Mouse (Mus musculus): Measurements from ENCODE around the gene Fmnl1. TPM values are rescaled to one million over a fixed set of nuclear protein-coding genes. Genes with fewer than 3 reads are reported as not detected.
A peak's percentile ranks its signal among the peaks of the same experiment; 100 is the strongest.
"Not testable (repeated sequence)": the region's sequence is repeated elsewhere in the genome, so short reads cannot be mapped to it uniquely, and the experiment has no call there.

The Fmnl1 gene
- total RNA-seq, 2 experiments from 2014 or later: 31.0 to 58.4 TPM

DNA sequence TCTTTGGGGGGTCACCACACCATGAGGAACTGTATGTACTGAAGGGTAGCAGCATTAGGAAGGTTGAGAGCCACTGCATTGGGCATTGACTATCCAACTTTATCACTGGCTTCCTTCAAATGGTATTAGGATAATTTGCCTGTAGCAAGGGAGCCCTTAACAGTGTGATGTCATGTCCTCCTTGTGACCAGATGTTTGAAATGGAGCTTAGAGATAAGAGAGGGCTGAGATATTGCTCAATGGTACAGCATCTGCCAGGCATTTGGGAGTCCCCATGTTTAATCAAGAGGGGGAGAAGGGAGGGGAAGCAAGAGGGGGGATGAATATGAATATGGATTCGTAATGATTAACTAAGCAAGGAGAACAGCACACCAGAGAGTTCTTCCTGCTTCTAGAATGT lies 44.4 kb downstream of the Fmnl1 start:
- peak; percentile 26; the same call in 1 of the 2 replicates for ATAC-seq (replicated peaks; ENCODE audit: poor library complexity, severe bottlenecking)

DNA sequence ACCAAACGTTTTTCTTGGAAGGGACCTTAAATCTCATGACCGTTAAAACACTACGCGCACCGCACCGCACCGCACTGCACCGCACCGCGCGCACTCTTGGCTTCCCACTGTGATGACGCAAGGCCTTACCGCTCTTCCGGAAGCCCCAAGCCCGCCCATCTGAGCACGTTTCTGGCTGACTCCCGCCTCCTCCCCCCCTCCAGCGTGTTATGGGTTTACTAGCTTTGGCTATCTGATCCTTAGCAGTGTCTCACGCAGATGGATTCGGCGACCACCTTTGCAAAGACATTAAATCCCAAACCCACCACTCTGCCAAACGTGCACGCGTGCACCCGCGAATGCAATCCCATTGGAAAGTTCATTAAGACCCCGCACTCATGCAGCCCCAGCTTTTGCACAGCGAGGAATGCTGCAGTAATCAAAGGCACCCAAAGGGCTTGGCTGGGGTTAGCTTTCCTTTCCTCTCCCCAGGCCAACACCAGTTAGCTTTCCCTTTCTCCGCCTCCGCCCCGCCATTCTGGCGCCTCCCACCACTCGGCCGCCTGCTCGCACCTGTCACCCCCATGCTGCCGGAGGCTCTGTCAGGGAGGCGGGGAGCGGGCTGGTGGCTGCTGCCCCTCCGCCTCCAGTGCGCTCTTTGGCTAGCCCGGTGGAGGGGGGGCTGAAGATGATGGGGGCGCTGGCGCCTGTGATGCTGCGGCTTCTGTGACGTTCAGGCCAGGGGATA lies 47.0 kb downstream of the Fmnl1 start, which contains the start of gene Spata32:
Spata32 (minus strand) TSS at position 643 of the 727 bp plus-strand sequence.
- peak; percentile 78 for ATAC-seq (replicated peaks; ENCODE audit: poor library complexity, severe bottlenecking)

GRCm38 (mm10) chr11:103218517-103218901 lies 47.6 kb downstream of the Fmnl1 start:
- no peak for ATAC-seq (replicated peaks; ENCODE audit: poor library complexity, severe bottlenecking)

DNA sequence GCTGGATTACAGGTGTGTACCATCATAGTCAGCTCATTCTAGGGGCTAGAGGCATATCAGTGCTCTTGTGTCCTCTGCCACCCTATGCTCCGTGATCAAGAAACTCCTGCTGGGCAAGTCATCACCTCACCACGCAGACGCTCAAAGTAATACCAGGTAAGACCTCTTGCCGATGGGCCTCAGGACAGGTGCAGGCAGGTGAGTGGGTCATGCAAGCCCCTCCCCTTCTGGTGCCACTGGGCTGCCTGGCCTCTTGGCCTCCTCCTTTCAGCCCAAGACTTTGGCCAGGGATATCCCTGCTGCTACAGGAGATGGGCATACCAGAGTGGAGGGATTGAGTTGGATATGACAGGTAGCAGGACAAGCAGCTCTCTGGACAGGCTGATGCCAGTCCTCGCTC lies 48.4 kb downstream of the Fmnl1 start:
- no peak for ATAC-seq (replicated peaks; ENCODE audit: poor library complexity, severe bottlenecking)

DNA sequence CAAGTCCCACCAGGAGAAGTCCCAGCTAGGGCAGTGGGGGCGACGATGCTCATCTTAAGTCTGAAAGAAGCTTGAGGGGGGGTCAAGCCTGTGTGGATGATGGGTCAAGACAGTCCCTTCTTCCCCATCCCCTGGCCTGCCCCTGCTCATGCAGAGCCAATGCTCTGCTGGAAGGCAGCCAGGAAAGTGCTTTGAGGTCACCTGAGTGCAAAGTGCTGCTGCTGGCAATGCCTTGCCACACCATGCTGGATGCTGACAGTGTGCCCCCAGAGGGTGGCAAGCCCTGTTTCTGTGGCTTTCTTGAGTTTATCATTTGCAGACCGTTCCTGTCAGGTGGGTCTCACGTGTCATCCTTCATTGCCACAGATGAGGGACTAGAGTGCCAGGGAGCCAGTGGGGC lies 49.1 kb downstream of the Fmnl1 start:
- ATAC-seq (replicated peaks; ENCODE audit: poor library complexity, severe bottlenecking): no peak

DNA sequence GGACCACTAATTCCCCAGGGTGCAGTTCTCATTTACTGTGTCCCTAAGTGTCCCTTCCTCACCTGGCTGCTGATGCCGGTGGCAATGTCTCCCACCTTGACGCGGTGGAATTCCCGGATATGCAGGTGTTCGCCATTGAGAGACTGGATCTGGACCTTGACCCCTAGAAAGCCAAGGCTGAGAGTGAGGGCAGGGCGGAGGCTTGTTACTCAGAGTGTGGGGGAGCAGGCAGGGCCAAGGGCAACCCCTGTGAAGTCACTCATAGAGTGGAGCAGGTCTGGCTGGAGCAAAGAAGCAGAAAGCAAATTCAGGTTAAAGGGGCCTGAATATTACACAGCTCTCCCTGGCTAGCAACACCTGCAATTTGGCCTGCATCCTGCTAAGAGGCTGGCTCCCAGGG lies 50.5 kb downstream of the Fmnl1 start:
- ATAC-seq (replicated peaks; ENCODE audit: poor library complexity, severe bottlenecking): no peak

DNA sequence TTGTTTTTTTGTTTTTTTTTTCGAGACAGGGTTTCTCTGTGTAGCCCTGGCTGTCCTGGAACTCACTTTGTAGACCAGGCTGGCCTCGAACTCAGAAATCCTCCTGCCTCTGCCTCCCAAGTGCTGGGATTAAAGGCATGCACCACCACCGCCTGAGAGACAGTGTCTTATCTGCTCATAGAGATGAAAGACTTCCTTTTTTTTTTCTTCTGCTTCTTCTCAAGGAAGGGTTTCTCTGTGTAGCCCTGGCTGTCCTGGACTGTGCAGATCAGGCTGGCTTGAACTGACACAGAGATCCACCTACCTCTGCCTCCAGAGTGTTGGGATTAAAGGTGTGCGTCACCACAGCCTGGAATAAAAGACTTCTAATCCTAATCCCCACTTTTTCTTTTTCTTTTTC lies 51.8 kb downstream of the Fmnl1 start:
- ATAC-seq (replicated peaks; ENCODE audit: poor library complexity, severe bottlenecking): not testable (repeated sequence)

DNA sequence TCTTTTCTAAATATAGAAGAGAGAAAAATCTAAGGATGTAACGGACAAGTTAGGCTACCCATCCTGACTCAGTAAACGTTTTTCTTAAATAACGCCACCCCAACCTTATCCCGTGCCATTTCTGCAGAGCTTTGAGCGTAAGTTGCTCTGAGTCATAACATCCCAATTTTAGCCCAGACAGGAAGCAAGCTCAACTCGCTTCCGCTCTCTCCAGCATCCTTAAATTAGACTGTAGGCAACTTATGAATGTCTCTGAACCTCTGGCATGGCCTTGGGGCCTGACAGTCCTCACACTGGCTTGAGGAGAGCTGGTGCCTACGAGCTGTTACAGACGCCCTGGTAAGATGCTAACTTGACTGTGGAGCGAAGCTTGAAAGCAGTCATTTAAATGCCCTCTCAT lies 52.5 kb downstream of the Fmnl1 start:
- ATAC-seq (replicated peaks; ENCODE audit: poor library complexity, severe bottlenecking): no peak

DNA sequence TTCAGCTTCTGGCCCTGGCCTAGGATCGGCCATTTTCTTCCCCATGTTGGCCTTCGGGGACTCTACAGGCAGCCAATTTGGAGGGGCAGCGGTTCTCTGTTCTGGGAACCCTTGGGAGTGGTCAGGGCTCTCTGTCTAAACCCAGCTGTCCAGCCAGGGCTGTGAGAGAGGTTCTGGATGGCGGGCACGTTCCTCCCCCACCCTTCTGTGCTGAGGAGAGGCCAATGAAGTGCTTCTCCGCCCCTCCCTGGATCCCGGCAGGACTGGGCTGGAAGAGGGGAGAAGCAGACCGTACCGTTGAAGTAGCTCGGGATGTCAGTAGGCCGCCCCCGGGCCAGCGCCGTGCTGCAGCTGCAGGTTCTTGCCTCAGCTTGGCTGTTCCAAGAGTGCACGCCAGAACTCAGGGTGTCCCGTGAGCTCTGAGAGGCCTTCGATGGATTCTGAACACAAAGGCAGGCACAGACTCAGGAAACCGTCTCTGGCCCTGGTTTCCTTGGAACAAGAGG lies 53.1 kb downstream of the Fmnl1 start:
- ATAC-seq (replicated peaks; ENCODE audit: poor library complexity, severe bottlenecking): no peak

DNA sequence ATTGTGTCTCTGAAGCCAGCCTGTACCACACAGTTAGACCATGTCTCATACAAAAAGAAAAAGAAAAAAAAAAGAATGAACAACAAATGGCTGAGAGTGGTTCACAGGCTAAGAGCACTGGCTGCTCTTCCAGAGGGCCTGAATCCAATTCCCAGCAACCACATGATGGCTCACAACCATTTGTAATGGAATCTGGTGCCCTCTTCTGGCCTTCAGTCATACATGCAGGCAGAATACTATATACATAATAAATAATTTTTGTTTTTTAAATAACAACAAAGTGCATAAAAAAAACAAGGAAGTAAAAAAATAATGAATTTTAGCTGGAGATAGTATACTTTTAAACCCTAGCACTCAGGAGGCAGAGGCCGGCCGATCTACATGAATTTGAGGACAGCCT lies 58.7 kb downstream of the Fmnl1 start:
- no peak for ATAC-seq (replicated peaks; ENCODE audit: poor library complexity, severe bottlenecking)

DNA sequence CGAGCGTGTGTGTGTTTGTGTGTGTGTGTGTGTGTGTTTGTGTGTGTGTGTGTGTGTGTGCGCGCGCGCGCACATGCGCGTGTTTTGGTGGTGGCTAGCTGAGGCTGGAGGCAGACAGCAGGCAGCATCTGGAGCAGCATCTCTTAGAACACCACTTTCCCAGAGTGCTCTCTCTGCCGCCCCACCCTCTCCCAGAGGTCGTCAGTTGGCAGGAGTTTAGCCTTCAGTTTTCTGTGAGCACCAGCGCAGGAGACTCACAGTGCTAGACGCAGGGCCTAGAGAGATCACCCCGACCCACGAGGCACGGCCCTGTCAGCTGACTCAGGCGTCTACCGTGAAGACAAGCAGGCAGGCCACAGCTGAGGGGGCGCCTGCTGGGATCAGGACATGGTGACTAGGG lies 59.7 kb downstream of the Fmnl1 start:
- ATAC-seq (replicated peaks; ENCODE audit: poor library complexity, severe bottlenecking): no peak

DNA sequence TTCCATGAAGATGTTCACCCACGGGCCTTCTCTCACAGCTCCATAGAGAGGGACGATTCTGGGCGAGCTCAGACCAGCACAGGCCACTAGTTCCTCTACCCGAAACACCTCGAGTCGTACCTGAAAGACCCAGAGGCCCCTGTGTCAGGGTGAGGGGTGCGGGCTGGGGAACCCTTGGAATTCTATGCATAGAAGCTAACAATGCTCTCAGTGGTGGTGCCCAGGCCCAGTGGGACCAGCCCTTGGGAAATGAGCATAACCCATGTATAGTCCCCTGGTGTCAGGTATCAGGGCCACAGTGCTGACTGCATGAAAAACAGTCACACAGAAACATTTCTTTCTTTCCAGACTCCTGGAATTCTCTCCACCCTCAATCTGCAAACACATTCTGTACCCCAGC lies 60.5 kb downstream of the Fmnl1 start:
- ATAC-seq (replicated peaks; ENCODE audit: poor library complexity, severe bottlenecking): no peak

- peak; percentile 94 for ATAC-seq (replicated peaks; ENCODE audit: poor library complexity, severe bottlenecking)
Measured at GRCm38 (mm10) chr11:103232966-103233365, 62.1 kb downstream of the Fmnl1 start.

DNA sequence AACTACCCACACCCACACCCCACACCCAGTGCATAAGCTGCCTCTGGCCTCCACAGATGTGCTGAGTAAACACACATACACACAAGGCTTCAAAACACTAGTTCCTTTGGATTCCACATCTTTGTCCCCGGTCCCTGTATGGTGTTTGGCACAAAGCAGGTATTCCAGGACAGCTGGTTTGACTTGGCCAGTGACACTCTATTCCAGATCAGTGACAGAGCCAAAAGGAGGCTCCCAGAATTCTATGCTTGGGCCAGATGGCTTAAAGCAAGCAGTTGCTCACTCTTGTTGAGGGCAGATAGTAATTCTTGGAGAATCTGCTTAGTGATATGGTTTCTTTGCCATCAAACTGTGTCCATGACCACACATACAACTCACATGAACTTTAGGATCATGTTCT lies 63.5 kb downstream of the Fmnl1 start:
- no peak for ATAC-seq (replicated peaks; ENCODE audit: poor library complexity, severe bottlenecking)

DNA sequence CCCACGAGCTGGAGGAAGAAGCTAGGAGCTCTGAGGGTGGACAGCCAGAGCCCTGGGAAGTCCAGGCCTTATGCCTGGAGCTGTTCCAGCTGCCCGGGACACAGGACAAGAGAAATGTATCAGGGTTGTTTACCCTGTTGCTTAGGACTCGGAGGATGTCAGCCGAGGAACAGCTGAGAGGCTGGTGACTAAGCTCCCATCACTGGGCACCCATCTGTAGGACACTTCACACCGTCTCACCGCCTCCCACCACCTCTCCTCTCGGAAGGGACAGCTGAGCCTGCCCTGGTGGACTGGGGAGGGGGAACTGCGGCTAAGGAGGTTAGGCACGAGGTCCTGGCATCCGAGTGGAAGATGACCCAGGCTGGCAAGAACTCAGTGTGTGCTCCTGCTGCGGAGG lies 64.8 kb downstream of the Fmnl1 start:
- ATAC-seq (replicated peaks; ENCODE audit: poor library complexity, severe bottlenecking): no peak

GRCm38 (mm10) chr11:103236431-103236830 lies 65.5 kb downstream of the Fmnl1 start:
- ATAC-seq (replicated peaks; ENCODE audit: poor library complexity, severe bottlenecking): no peak

DNA sequence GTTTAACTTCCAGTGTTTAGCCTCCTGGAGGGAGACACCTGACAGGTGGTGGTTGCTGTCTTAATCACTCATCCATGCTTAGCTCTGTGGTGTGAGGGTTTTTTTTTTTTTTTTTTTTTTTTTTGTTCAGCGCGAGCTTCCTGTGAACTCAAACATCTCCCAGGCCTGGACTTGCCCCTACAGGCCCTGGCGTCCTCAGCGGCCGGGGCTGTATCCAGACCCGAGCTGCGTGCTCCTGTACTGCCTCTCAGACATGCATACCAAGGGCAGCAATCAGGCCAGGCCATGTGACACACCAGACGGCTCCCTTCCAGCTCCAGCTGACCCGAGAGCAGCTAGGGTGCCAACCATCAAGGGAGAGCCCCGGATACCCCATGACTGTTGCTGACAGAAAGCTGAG lies 66.0 kb downstream of the Fmnl1 start:
- ATAC-seq (replicated peaks; ENCODE audit: poor library complexity, severe bottlenecking): no peak

DNA sequence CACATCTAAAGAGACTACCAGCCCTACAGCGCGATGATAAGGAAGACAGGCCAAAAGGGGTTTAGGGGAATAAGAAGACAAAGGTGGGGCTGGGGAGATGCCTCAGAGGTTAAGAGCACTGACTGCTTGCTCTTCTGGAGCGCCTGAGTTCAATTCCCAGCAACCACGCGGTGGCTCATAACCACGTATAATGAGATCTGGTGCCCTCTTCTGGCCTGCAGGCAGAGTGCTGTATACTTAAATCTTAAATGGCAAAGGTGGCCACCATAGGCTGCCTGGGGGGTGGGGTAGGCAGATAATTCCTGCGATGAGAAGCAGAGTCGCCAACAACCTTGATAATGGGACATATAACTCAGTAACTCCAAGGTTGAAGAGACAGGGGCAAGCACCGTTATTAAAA lies 66.8 kb downstream of the Fmnl1 start:
- ATAC-seq (replicated peaks; ENCODE audit: poor library complexity, severe bottlenecking): no peak

- no peak for ATAC-seq (replicated peaks; ENCODE audit: poor library complexity, severe bottlenecking)
Measured at GRCm38 (mm10) chr11:103240740-103241139, 69.8 kb downstream of the Fmnl1 start.

GRCm38 (mm10) chr11:103244856-103245255 lies 73.9 kb downstream of the Fmnl1 start:
- no peak for ATAC-seq (replicated peaks; ENCODE audit: poor library complexity, severe bottlenecking)

DNA sequence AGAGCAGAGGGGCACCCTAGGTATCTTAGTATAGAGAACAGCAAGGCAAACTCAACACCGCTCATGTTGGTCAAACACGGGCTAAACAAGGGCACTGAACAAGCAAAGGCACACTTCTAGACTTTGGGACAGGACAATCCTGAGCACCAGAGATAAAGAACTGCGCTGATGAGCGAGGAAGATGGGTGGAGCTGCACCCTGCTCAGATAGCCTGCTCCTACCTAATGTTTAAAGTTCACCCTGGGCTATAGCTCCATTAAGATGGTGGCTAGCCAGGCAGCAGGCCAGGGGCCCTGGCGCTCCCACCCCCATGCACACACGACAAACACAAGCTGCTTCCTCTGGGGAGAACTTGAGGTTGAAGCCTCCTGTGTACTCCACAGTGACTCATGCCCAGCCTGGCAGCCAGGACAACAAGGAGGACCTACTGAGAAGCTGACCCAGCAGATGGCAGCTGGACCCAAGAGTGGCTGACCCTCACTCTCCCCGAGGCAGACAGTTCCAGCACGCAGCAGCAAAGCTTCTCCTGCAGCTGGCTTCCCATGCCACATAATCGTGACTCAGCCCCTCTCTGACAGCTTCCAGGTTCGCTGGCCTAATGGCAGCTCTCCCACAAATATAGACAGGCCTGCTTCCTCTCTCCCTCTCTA lies 75.3 kb downstream of the Fmnl1 start:
- ATAC-seq (replicated peaks; ENCODE audit: poor library complexity, severe bottlenecking): peak; percentile 39

GRCm38 (mm10) chr11:103246731-103247290 lies 75.9 kb downstream of the Fmnl1 start:
- no peak for ATAC-seq (replicated peaks; ENCODE audit: poor library complexity, severe bottlenecking)

Measured in granulocyte monocyte progenitor cell, adult 5-6 weeks (primary cell).